17 mouse cellular contexts compared by ENCODE assay signal in genomic region chr12:12270495-12270894, GRCm38 (mm10). TPM values are rescaled to one million over a fixed set of nuclear protein-coding genes. Genes with fewer than 3 reads are reported as not detected.
A peak's percentile ranks its signal among the peaks of the same experiment; 100 is the strongest.
DNase-seq lines count a peak whose midpoint lies in the region; ATAC-seq and TF ChIP-seq lines count a peak whose summit lies in the region.
"Had no signal": no experiment of that assay in that cellular context is flagged by ENCODE, and none has a peak within 500 bp of the region (broad histone marks: within the 10 kb centered on the region; RNA-seq: fewer than 3 reads in every experiment).

No protein-coding gene starts in this region.

- DNase-seq in adrenal gland, adult 2 months: peak; percentile 34
- DNase-seq in adrenal gland, adult 18-20 months (ENCODE audit: low spot score in 2 of 2): no peak
- DNase-seq in lung, postnatal 36 days: peak; percentile 37
- DNase-seq in lung, adult 2 months: no peak
- DNase-seq in right cerebral cortex, postnatal 25 days: no peak
- DNase-seq in frontal cortex, postnatal 36 days (ENCODE audit: low spot score in 2 of 2): no peak
- DNase-seq: cerebellum, adult 18-20 months; layer of hippocampus, postnatal 36 days; right cerebral cortex, postnatal 4 days had no signal

- no peak for TF ChIP-seq POLR2A in lung, adult 2 months (IDR thresholded peaks at IDR 0.05; ENCODE audit: borderline replicate concordance, extremely low read depth, low read depth, low read length)

- TF ChIP-seq CTCF in lung, adult 2 months (IDR thresholded peaks at IDR 0.05; ENCODE audit: insufficient read depth, low read length): no peak

- H3K4me1 ChIP-seq in lung, adult 2 months (ENCODE audit: control insufficient read depth, insufficient read depth, low read length): peaks cover 5% of the 10 kb centered on the region; the same call in 1 of the 2 replicates

- ATAC-seq in common myeloid progenitor, adult 5-6 weeks (replicated peaks; ENCODE audit: low read depth, poor library complexity, severe bottlenecking): peak; percentile 71
- ATAC-seq in neutrophil, adult 5-6 weeks (ENCODE audit: extremely low read depth, insufficient number of reproducible peaks, low FRiP score, poor library complexity, severe bottlenecking): peak; percentile 86
- ATAC-seq: forebrain, embryonic 16.5 days; inflammation-experienced regulatory T-cells, adult 6 months; liver, embryonic 12.5 days had no signal

- WGBS in lung, adult 2 months: 40% methylated on average over 3 of the region's 3 CpGs

- H3K4me3 ChIP-seq in lung, adult 2 months (replicated peaks; ENCODE audit: extremely low read depth, low read depth, low read length): no peak overlapping the region
- H3K4me3 ChIP-seq: embryonic facial prominence, embryonic 12.5 days; hindbrain, embryonic 12.5 days; liver, embryonic 12.5 days; stomach, embryonic 15.5 days had no signal

RNA-seq across cellular contexts. Expression of gene Fam49a, which starts 8.6 kb away (rescaled TPM):
- 10 to 100 TPM; 19.7 to 20.0 TPM for total RNA-seq in adrenal gland, adult 2 months (2021)
- polyA plus RNA-seq in adrenal gland, adult 2 months (2012; rRNA removed): 5.2 and 7.1 TPM in 2 replicates
- total RNA-seq in adrenal gland, adult 18-20 months (2021): 10 to 100 TPM; 15.0 to 18.8 TPM
- polyA plus RNA-seq in lung, adult 2 months (2012; rRNA removed): 9.0 and 10.4 TPM in 2 replicates
- 15.6 and 16.5 TPM in 2 replicates for total RNA-seq in common myeloid progenitor, adult 5-6 weeks (2017)
- total RNA-seq in neutrophil, adult 5-6 weeks (2017): 30.2 and 36.1 TPM in 2 replicates

Comparison
In these comparisons a context has a peak if more than half of its experiments do, and no peak if none do; other contexts are left out.
1. DNase-seq: peak in adrenal gland, adult 2 months (single experiment) and lung, postnatal 36 days (single experiment); none in adrenal gland, adult 18-20 months (0 of 2), lung, adult 2 months (single experiment), right cerebral cortex, postnatal 25 days (single experiment) and frontal cortex, postnatal 36 days (0 of 2).